Mouse (Mus musculus) left cerebral cortex, postnatal 10 days (tissue): Measurements from ENCODE around the gene Rbms1. TPM values are rescaled to one million over a fixed set of nuclear protein-coding genes. Genes with fewer than 3 reads are reported as not detected.

ENCODE experiments used
- DNase-seq, 2 experiments: peaks; one replicate each; pipeline ENCODE4 v3.0.0; 2021 to 2022; ENCODE audit warnings: low spot score in 2 of 2, mixed read lengths in 1 of 2; ENCODE audit errors: extremely low spot score in 1 of 2
- intact Hi-C: fragments of 180-260 bp; cut with DNase I; formaldehyde crosslinking; loops from one replicate; pipeline ENCODE4 v1.15.1; 2025
- total RNA-seq, 2 experiments: library from RNA; stranded (reverse); gene quantifications; 2 replicates each; pipeline ENCODE4 v1.2.3; 2021

Rbms1 gene
- total RNA-seq, 2 experiments from 2014 or later: 24.9 to 30.4 TPM

- no peak for DNase-seq
- intact Hi-C loops: no loop called here
Measured at GRCm38 (mm10) chr2:60747590-60747989, 215.4 kb downstream of the Rbms1 start.

GRCm38 (mm10) chr2:60744674-60745073, 218.3 kb downstream of the Rbms1 start:
- intact Hi-C loops: no loop called here
- DNase-seq: no peak

GRCm38 (mm10) chr2:60739389-60740137, 223.4 kb downstream of the Rbms1 start:
- intact Hi-C loops: no loop called here
- no peak for DNase-seq

DNA sequence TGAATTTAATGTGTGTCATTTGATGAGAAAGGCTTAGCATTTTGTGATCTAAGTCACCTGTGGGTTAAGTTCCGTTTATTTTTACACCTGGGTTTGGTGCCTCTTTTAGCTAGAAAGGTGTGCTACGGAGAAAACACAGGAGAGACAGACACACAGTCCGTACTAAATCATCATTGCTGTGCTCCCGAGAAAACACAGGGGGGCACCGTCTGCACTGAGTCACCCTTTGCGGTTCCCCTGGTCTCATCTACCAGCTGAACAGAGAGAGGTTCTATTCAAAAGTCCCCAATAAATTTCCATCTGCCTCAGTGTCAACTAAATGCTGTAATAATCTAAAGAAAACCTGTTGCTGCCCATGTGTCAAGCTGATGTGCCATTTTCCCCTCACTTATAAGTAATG, 232.1 kb downstream of the Rbms1 start:
- intact Hi-C loops: no loop called here
- DNase-seq: no peak

- intact Hi-C loops: no loop called here
- DNase-seq: peak in 1 of 2 experiments; percentile 62
Measured at GRCm38 (mm10) chr2:60730024-60730423, 233.0 kb downstream of the Rbms1 start.

- DNase-seq: no peak
- intact Hi-C loops: no loop called here
Measured at GRCm38 (mm10) chr2:60728902-60729585, 233.9 kb downstream of the Rbms1 start.

- intact Hi-C loops: no loop called here
- no peak for DNase-seq
Measured at GRCm38 (mm10) chr2:60724660-60725059, 238.3 kb downstream of the Rbms1 start.

GRCm38 (mm10) chr2:60722967-60723366, 240.0 kb downstream of the Rbms1 start:
- intact Hi-C loops: no loop called here
- no peak for DNase-seq

GRCm38 (mm10) chr2:60722514-60722913, 240.5 kb downstream of the Rbms1 start, which contains the start of gene Itgb6:
Itgb6 (minus strand) TSS chr2:60722643.
- intact Hi-C loops: no loop called here
- peak; percentile 30 to 52 for DNase-seq

DNA sequence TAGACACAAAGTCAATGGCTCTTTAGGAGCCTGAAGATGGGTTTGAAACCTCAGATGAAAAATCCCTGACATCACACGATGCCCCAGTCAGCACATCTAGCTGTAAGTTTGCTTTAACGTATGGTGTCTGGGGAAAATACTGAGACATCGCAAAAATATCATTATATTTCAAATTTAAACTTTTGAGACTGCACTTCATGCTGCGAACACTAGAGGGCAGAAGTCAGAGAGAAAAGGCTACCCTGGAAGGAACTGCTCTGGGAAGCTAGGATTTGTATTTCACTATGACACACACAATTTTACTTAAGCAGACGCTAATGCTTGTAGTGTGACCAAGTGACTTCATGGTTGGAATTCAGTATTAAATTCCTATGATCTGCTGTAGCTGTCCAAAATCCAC, 242.1 kb downstream of the Rbms1 start:
- peak in 1 of 2 experiments; percentile 26 for DNase-seq
- intact Hi-C loops: loop anchor here (2.0 kb wide), 1 partner anchor 734 kb away; no protein-coding TSS in a partner anchor

GRCm38 (mm10) chr2:60720205-60720604, 242.8 kb downstream of the Rbms1 start:
- no peak for DNase-seq
- intact Hi-C loops: loop anchor here (2.0 kb wide), 1 partner anchor 735 kb away; no protein-coding TSS in a partner anchor

GRCm38 (mm10) chr2:60717348-60717747, 245.6 kb downstream of the Rbms1 start:
- peak; percentile 22 to 61 for DNase-seq
- intact Hi-C loops: no loop called here

GRCm38 (mm10) chr2:60716549-60716948, 246.4 kb downstream of the Rbms1 start:
- intact Hi-C loops: no loop called here
- no peak for DNase-seq

DNA sequence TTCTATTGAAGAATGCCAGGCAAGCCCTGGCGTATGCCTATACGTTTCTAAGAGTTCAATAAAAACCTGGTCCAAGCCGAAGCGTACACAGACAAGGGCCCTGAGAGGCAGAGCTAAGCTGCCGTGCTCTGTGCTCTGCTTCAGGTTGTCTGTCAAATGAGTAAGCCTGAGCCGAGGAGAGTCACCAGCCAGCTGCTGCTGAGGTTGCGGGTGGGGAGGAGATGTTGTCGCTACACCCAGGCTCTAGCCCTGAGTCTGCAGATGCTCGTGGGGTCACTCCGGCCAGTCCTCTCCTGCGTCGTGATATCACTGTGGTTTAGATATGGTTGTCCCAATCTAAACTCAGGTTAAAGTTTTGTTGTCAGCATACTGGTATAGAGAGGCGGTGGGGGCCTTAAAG, 247.2 kb downstream of the Rbms1 start:
- intact Hi-C loops: no loop called here

DNA sequence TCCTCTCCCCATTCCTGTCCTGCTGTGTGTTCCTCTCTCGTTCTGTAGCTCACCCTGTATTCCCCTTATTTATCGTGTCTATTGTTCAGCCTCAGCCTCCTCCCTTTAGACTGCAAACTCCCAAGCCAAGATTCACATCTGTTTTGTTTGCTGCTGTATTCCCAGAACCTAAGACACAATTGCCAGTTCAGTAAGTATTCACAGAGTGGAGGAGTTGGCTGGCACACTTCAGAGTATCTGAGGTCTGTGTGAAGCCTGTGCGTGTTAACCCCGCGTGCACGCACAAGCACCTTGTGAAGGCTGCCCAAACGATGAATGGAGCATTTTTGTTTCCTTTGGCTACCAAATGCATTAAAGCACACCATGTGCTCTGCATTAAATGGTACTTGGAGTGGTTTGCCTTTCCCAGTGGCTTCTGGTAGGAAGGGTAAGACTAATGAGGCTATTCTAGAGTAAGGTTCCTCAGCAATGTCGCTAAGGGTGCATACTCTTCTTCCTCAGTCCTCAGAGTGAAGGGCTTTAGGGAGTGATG, 248.0 kb downstream of the Rbms1 start:
- intact Hi-C loops: no loop called here
- DNase-seq: no peak

More for the DNA sequence above, 247.2 kb downstream of the Rbms1 start:
- DNase-seq: no peak

- DNase-seq: no peak
- intact Hi-C loops: no loop called here
Measured at GRCm38 (mm10) chr2:60714475-60714874, 248.5 kb downstream of the Rbms1 start.

DNA sequence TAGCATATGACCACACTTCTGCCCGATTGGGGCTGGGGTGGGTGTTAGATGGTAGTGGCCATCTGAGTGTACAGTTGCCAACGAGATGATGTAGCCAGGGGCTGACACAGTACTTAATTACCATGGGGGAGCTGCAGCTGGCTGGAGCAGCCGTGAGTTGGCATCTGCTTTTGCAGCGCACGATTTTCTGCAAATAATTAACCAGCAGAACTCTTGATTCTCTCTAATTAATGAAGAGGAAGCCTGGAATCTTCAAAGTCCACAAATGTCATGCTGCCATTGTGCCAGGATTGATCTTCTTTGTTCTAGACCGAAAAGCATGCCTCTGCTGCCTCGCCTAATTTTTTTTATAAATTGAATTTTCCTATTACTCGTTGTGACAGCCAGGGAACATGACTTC, 249.1 kb downstream of the Rbms1 start:
- intact Hi-C loops: no loop called here
- DNase-seq: no peak

DNA sequence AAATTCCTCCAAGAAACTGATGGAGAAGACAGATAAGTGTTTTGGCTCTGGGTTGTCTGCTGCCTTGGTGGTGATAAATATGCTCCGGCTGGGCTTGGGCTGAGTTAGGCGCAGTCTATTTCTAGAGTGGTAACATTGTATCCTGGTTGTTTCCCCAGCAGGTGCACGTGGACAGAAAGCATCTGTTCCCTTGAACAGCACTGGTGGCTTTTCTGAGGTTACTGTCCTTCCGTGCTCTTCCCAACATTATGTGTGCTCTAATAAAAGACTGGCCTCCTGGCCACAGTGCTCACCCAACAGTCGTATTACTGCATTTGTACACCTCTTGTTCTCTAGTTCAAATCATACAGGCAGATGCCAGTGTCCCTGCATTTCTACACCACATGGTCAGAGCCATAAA, 250.1 kb downstream of the Rbms1 start:
- intact Hi-C loops: no loop called here
- DNase-seq: no peak

GRCm38 (mm10) chr2:60712483-60712882, 250.5 kb downstream of the Rbms1 start:
- DNase-seq: no peak
- intact Hi-C loops: no loop called here
